Mouse (Mus musculus) liver, embryonic 14.5 days (tissue): ENCODE data around the gene Ankrd36. TPM values are rescaled to one million over a fixed set of nuclear protein-coding genes. Genes with fewer than 3 reads are reported as not detected.

Experiments used
- ATAC-seq: fragments of 200-750 bp; cut with Nextera tagmentation; 2 replicates; pipeline ENCODE4 v1.8.0; 2017; ENCODE audit warnings: moderate number of reproducible peaks, mild to moderate bottlenecking, moderate library complexity; ENCODE audit not compliant: insufficient read depth
- DNase-seq, 3 experiments: peaks; one replicate each; pipeline ENCODE4 v3.0.0-alpha.2; 2012 to 2013; ENCODE audit warnings: low read depth in 3 of 3, low spot score in 3 of 3
- H3K27ac ChIP-seq: fragments of 300-500 bp; sonication (generic); 2 replicates; pipeline ENCODE4 v1.5.1; 2014; ENCODE audit warnings: moderate library complexity, mild to moderate bottlenecking, control low read depth, inconsistent platforms
- H3K27me3 ChIP-seq: fragments of 300-500 bp; sonication (generic); 2 replicates; pipeline ENCODE4 v1.6.1; 2014; ENCODE audit warnings: mild to moderate bottlenecking, low read length, moderate library complexity; ENCODE audit not compliant: control insufficient read depth, insufficient read depth
- H3K36me3 ChIP-seq: fragments of 300-500 bp; sonication (generic); replicated peaks from 2 replicates; pipeline ENCODE4 v1.6.1; 2014; ENCODE audit warnings: low read depth; ENCODE audit not compliant: control insufficient read depth, insufficient read depth
- H3K4me1 ChIP-seq, 2 experiments: fragments of 200-500 bp in 1 of 2; fragments of 300-500 bp in 1 of 2; sonication (generic) in 1 of 2; replicated peaks; 2 replicates each; pipeline ENCODE4 v1.6.1; 2012 to 2014; ENCODE audit warnings: antibody characterized with exemption in 1 of 2, inconsistent platforms in 1 of 2, low read length in 1 of 2; ENCODE audit not compliant: control insufficient read depth in 2 of 2, insufficient read depth in 2 of 2
- H3K4me2 ChIP-seq: fragments of 300-500 bp; sonication (generic); 2 replicates; pipeline ENCODE4 v1.6.1; 2014; ENCODE audit warnings: low read depth, mild to moderate bottlenecking, control low read depth, moderate library complexity
- H3K4me3 ChIP-seq, 2 experiments: fragments of 200-500 bp in 1 of 2; fragments of 300-500 bp in 1 of 2; sonication (generic) in 1 of 2; 2 replicates each; pipeline ENCODE4 v1.5.1; 2012 to 2014; ENCODE audit warnings: low read depth in 2 of 2, low read length in 2 of 2, mild to moderate bottlenecking in 2 of 2, control low read depth in 1 of 2, inconsistent platforms in 1 of 2, moderate library complexity in 1 of 2; ENCODE audit not compliant: insufficient read depth in 1 of 2
- H3K9ac ChIP-seq: fragments of 300-500 bp; sonication (generic); replicated peaks from 2 replicates; pipeline ENCODE4 v1.6.1; 2014; ENCODE audit warnings: mild to moderate bottlenecking, control low read depth, moderate library complexity
- H3K9me3 ChIP-seq: fragments of 300-500 bp; sonication (generic); 2 replicates; pipeline ENCODE4 v1.6.1; 2016; ENCODE audit warnings: low read length, mixed read lengths; ENCODE audit not compliant: control insufficient read depth
- CTCF ChIP-seq: IDR thresholded peaks from 2 replicates; pipeline ENCODE4 v1.5.1; 2016; ENCODE audit warnings: antibody characterized with exemption, low read depth, control low read depth
- EP300 ChIP-seq: IDR thresholded peaks from 2 replicates; pipeline ENCODE4 v1.6.1; 2016; ENCODE audit warnings: antibody characterized with exemption, low read depth
- WGBS: fragments of 180-500 bp; shearing (Covaris S2); extraction: QIAGEN DNeasy Blood & Tissue Kit; methylation state at CpG from one replicate; pipeline ENCODE4 v1.1.7; 2014; ENCODE audit not compliant: insufficient replicate concordance; 5-methylcytosine and 5-hydroxymethylcytosine counted together
- polyA plus RNA-seq, 2 experiments: library from polyadenylated mRNA; depleted of rRNA in 1 of 2; stranded (reverse) in 1 of 2; unstranded in 1 of 2; fragments of >200 nt; fragmentation: Nextera tagmentation in 1 of 2; extraction: Ambion mirVana in 1 of 2; gene quantifications; 2 replicates each; pipeline versions ENCODE4 v1.2.1 to v1.2.3; 2012 to 2014

Ankrd36 gene
- polyA plus RNA-seq, 2 experiments: 0.66 to 1.2 TPM

DNA sequence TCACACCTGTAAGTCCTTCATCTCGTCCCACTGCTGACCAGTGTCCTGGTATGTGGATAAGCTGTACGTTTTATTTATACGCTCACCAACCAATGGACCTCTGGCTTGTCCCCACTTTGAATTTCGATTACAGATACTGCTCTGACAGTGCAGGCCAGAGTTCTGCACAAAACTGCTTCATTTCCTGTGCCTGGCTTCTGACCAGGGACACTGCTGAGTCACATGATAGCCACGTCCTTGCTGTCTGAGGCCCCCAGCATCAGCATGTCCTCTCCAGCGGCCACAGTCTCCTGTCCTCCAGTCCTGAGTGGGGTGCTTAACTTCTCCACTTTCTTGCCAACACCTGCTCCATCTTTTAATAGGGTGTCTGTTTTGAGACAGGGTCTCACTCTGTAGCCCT is 113.1 kb downstream of the Ankrd36 start:
- TF ChIP-seq EP300 (no peak), CTCF (no peak)
- Histone ChIP-seq H3K9me3 (no peaks in the 10 kb centered on the region), H3K4me2 (no peak overlapping the region), H3K4me1 (no peaks in the 10 kb centered on the region), H3K27me3 (no peaks in the 10 kb centered on the region), H3K9ac (no peak overlapping the region), H3K27ac (no peak overlapping the region), H3K36me3 (no peaks in the 10 kb centered on the region), H3K4me3 (no peak overlapping the region)
- DNase-seq (no peak), ATAC-seq (no peak)
- WGBS: 52% methylated on average over 6 of the region's 6 CpGs

DNA sequence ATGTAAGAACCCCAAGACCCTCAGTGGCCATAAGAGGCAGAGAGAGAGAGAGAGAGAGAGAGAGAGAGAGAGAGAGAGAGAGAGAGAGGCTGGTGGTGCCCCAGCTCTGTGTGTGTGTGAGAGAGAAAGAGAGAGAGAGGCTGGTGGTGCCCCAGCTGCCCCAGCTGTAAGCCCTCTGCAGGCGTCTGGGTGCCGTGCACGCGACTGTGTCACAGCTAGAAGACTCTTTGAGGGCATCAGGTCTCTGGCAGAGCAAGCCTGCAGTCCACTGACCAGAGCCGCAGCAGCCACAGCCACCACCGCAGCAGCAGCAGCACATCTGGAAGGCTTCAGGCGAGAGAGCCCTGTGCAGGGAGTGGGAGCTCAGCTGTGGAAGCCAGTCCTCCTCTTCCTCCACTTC is 114.8 kb downstream of the Ankrd36 start:
- Histone ChIP-seq H3K9me3 (no peaks in the 10 kb centered on the region), H3K27me3 (no peaks in the 10 kb centered on the region), H3K36me3 (no peaks in the 10 kb centered on the region), H3K4me2 (no peak overlapping the region), H3K4me1 (no peaks in the 10 kb centered on the region), H3K27ac (no peak overlapping the region), H3K4me3 (no peak overlapping the region), H3K9ac (no peak overlapping the region)
- no peak for ATAC-seq
- WGBS: 34% methylated on average over 7 of the region's 7 CpGs
- no peak for DNase-seq
- no peak for TF ChIP-seq EP300
- TF ChIP-seq CTCF: no peak

DNA sequence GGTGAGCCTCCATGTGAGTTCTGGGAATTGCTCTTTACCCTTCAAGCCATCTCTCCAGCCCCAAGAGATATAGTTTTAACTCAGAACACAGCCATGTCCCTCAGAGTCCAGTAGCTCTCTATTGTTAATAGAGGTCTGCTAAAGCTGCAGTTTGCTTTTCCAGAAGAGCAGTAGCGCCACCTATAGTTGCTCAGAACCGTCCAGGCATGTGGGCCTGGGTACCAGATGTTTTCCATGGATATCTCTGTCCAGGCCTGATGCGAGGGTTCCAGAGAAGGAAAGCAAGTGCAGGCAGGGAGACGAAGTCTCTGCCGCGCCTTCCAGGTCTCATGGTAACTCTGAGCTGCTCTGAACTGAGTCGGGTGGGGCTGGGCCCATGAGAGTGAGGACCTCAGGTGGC is 122.3 kb downstream of the Ankrd36 start:
- Histone ChIP-seq H3K4me2 (no peak overlapping the region), H3K9ac (no peak overlapping the region), H3K4me1 (no peaks in the 10 kb centered on the region), H3K4me3 (no peak overlapping the region), H3K9me3 (no peaks in the 10 kb centered on the region), H3K36me3 (no peaks in the 10 kb centered on the region), H3K27me3 (no peaks in the 10 kb centered on the region), H3K27ac (no peak overlapping the region)
- no peak for DNase-seq
- no peak for ATAC-seq
- TF ChIP-seq CTCF: peak; percentile 53
- no peak for TF ChIP-seq EP300
- WGBS: 30% methylated on average over 7 of the region's 7 CpGs

DNA sequence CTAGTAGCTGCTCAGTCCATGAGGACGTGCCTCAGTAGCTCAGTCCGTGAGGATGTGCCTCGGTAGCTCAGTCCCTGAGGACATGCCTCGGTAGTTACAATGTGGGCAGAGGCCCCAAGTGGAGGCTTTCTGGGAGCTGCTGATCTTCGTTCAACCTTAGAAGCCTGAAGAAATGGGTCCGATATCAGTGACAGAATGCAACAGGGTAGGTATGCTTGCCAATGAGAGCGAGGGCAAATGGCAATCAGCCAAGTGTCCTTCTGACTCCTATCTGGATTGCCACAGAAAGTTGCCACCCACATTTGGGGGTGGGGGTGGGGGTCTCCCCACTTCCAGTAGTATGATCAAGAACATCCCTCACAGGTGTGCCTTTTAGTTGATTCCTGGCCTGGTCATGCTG is 131.3 kb downstream of the Ankrd36 start:
- Histone ChIP-seq H3K27ac (no peak overlapping the region), H3K27me3 (no peaks in the 10 kb centered on the region), H3K9me3 (no peaks in the 10 kb centered on the region), H3K36me3 (peaks cover 7% of the 10 kb centered on the region; the same call in 1 of the 2 replicates), H3K4me1 (peaks cover 0 to 2% of the 10 kb centered on the region in 2 experiments; a peak in 1 of 4 replicates), H3K4me2 (no peak overlapping the region), H3K9ac (no peak overlapping the region), H3K4me3 (no peak overlapping the region)
- DNase-seq (no peak), ATAC-seq (peak; percentile 39; the same call in 1 of the 2 replicates)
- WGBS: 53% methylated on average over 7 of the region's 7 CpGs
- TF ChIP-seq EP300 (no peak), CTCF (no peak)

DNA sequence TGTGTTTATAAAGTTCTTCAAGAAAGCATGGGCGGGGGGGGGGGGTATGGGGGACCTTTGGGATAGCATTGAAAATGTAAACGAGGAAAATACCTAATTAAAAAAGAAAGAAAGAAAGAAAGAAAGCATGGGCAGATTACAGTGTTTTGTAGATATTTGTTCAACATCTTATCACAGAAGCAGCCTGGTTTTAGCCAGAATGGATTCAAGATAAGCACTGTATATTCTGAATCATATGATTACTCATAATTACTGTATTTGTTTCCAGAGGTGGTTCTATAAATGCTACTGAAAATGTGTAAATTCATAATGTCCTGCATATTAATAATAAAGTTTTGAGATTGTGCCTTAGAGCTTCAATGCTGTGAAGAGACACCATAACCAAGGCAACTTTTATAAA is 131.8 kb downstream of the Ankrd36 start:
- no peaks in the 10 kb centered on the region for H3K27me3 ChIP-seq
- no peak overlapping the region for H3K4me3 ChIP-seq
- DNase-seq (no peak), ATAC-seq (peak; percentile 37; the same call in 1 of the 2 replicates)
- peaks cover 0 to 5% of the 10 kb centered on the region in 2 experiments; a peak in 2 of 4 replicates for H3K4me1 ChIP-seq
- H3K36me3 ChIP-seq: peaks cover 7% of the 10 kb centered on the region; the same call in 1 of the 2 replicates
- H3K9ac ChIP-seq: no peak overlapping the region
- no peak overlapping the region for H3K27ac ChIP-seq
- WGBS: 28% methylated on average over 2 of the region's 2 CpGs
- TF ChIP-seq EP300: peak; percentile 25; the same call in 1 of the 2 replicates
- no peak for TF ChIP-seq CTCF
- H3K9me3 ChIP-seq: no peaks in the 10 kb centered on the region
- H3K4me2 ChIP-seq: no peak overlapping the region
